Mouse (Mus musculus): ENCODE measurements at regions not wholly inside any gene's neighbourhood (a gene's known extent, or its start where the extent isn't known, plus 50 kb on each side); places are given as distances from the start of the nearest gene placed in this dataset.
A peak's percentile ranks its signal among the peaks of the same experiment; 100 is the strongest.

- no peak for DNase-seq (ENCODE audit: low spot score in 2 of 2)
Observed at GRCm38 (mm10) chrX:109686502-109687130, 490.1 kb downstream of the Gm6377 start.

GRCm38 (mm10) chrX:109734961-109735537, 538.5 kb downstream of the Gm6377 start:
- DNase-seq (ENCODE audit: low spot score in 2 of 2) = peak in 1 of 2 experiments; percentile 26

- no peak for DNase-seq (ENCODE audit: low spot score in 2 of 2)
Observed at GRCm38 (mm10) chrX:109735967-109736366, 539.4 kb downstream of the Gm6377 start.
